Mouse (Mus musculus) kidney, embryonic 14.5 days (tissue): Measurements from ENCODE around the gene Ncapd3. TPM values are rescaled to one million over a fixed set of nuclear protein-coding genes. Genes with fewer than 3 reads are reported as not detected.

Experiments
- ATAC-seq: fragments of 200-750 bp; cut with Nextera tagmentation; 2 replicates; pipeline ENCODE4 v1.8.0; 2017; ENCODE audit warnings: moderate number of reproducible peaks, mild to moderate bottlenecking, moderate TSS enrichment, moderate library complexity; ENCODE audit not compliant: low FRiP score, low TSS enrichment
- H3K27ac ChIP-seq: fragments of 300-500 bp; sonication (generic); 2 replicates; pipeline ENCODE4 v1.5.1; 2014; ENCODE audit warnings: low read depth, mild to moderate bottlenecking, low read length, moderate library complexity, mixed read lengths
- H3K27me3 ChIP-seq: fragments of 300-500 bp; sonication (generic); 2 replicates; pipeline ENCODE4 v1.6.1; 2014; ENCODE audit warnings: mild to moderate bottlenecking, low read length; ENCODE audit not compliant: control insufficient read depth, insufficient read depth
- H3K36me3 ChIP-seq: fragments of 300-500 bp; sonication (generic); 2 replicates; pipeline ENCODE4 v1.6.1; 2014; ENCODE audit warnings: low read length, mixed read lengths; ENCODE audit not compliant: control insufficient read depth, insufficient read depth
- H3K4me1 ChIP-seq: fragments of 300-500 bp; sonication (generic); 2 replicates; pipeline ENCODE4 v1.6.1; 2014; ENCODE audit warnings: low read length, mixed read lengths; ENCODE audit not compliant: control insufficient read depth, insufficient read depth
- H3K4me2 ChIP-seq: fragments of 300-500 bp; sonication (generic); replicated peaks from 2 replicates; pipeline ENCODE4 v1.6.1; 2014; ENCODE audit warnings: low read depth, mild to moderate bottlenecking, low read length
- H3K4me3 ChIP-seq: fragments of 300-500 bp; sonication (generic); 2 replicates; pipeline ENCODE4 v1.5.1; 2014; ENCODE audit warnings: mild to moderate bottlenecking, low read length
- H3K9ac ChIP-seq: fragments of 300-500 bp; sonication (generic); 2 replicates; pipeline ENCODE4 v1.6.1; 2014; ENCODE audit warnings: low read depth, mild to moderate bottlenecking, low read length, moderate library complexity
- H3K9me3 ChIP-seq: fragments of 300-500 bp; sonication (generic); 2 replicates; pipeline ENCODE4 v1.6.1; 2016; ENCODE audit warnings: low read length; ENCODE audit not compliant: control insufficient read depth
- WGBS: fragments of 180-500 bp; shearing (Covaris S2); extraction: QIAGEN DNeasy Blood & Tissue Kit; methylation state at CpG from one replicate; pipeline ENCODE4 v1.1.7; 2014; 5-methylcytosine and 5-hydroxymethylcytosine counted together
- polyA plus RNA-seq: library from polyadenylated mRNA; unstranded; fragments of >200 nt; fragmentation: Nextera tagmentation; extraction: Ambion mirVana; gene quantifications from 2 replicates; pipeline ENCODE4 v1.2.1, GENCODE M21; 2014

Ncapd3 gene
- polyA plus RNA-seq, 1 experiment from 2014 or later = 41.3 TPM

GRCm38 (mm10) chr9:27075812-27076211, 45.8 kb downstream of the Ncapd3 start:
- no peaks in the 10 kb centered on the region for H3K4me1 ChIP-seq
- no peaks in the 10 kb centered on the region for H3K27me3 ChIP-seq
- no peak overlapping the region for H3K9ac ChIP-seq
- H3K27ac ChIP-seq = no peak overlapping the region
- no peak overlapping the region for H3K4me2 ChIP-seq
- no peak overlapping the region for H3K4me3 ChIP-seq
- H3K36me3 ChIP-seq = peaks cover 72% of the 10 kb centered on the region
- no peak for ATAC-seq
- H3K9me3 ChIP-seq = no peaks in the 10 kb centered on the region

- H3K36me3 ChIP-seq = peaks cover 90% of the 10 kb centered on the region
- no peak for ATAC-seq
- no peak overlapping the region for H3K27ac ChIP-seq
- WGBS = 82% methylated on average over 5 of the region's 5 CpGs
- no peak overlapping the region for H3K4me3 ChIP-seq
- no peaks in the 10 kb centered on the region for H3K27me3 ChIP-seq
- H3K9ac ChIP-seq = no peak overlapping the region
- no peaks in the 10 kb centered on the region for H3K4me1 ChIP-seq
- H3K4me2 ChIP-seq = no peak overlapping the region
- H3K9me3 ChIP-seq = no peaks in the 10 kb centered on the region
These were observed 56.3 kb downstream of the Ncapd3 start for GRCm38 (mm10) chr9:27086256-27086655.

GRCm38 (mm10) chr9:27087402-27087801, 57.4 kb downstream of the Ncapd3 start:
- H3K27me3 ChIP-seq = no peaks in the 10 kb centered on the region
- no peak overlapping the region for H3K4me3 ChIP-seq
- no peaks in the 10 kb centered on the region for H3K4me1 ChIP-seq
- H3K9ac ChIP-seq = no peak overlapping the region
- H3K27ac ChIP-seq = no peak overlapping the region
- WGBS = 91% methylated on average over 3 of the region's 3 CpGs
- peaks cover 95% of the 10 kb centered on the region for H3K36me3 ChIP-seq
- H3K9me3 ChIP-seq = no peaks in the 10 kb centered on the region
- ATAC-seq = no peak
- no peak overlapping the region for H3K4me2 ChIP-seq

- Histone ChIP-seq H3K27me3 (no peaks in the 10 kb centered on the region), H3K4me3 (no peak overlapping the region), H3K4me2 (no peak overlapping the region), H3K27ac (no peak overlapping the region), H3K36me3 (peaks cover 92% of the 10 kb centered on the region), H3K9ac (no peak overlapping the region), H3K9me3 (no peaks in the 10 kb centered on the region), H3K4me1 (no peaks in the 10 kb centered on the region)
- no peak for ATAC-seq
- WGBS = 89% methylated on average over 1 of the region's 1 CpGs
These were observed 60.2 kb downstream of the Ncapd3 start for GRCm38 (mm10) chr9:27090134-27090533.

GRCm38 (mm10) chr9:27090801-27091775, 61.1 kb downstream of the Ncapd3 start:
- Histone ChIP-seq H3K27ac (no peak overlapping the region), H3K27me3 (no peaks in the 10 kb centered on the region), H3K4me3 (no peak overlapping the region), H3K9me3 (no peaks in the 10 kb centered on the region), H3K9ac (no peak overlapping the region), H3K4me1 (no peaks in the 10 kb centered on the region), H3K4me2 (no peak overlapping the region), H3K36me3 (peaks cover 90% of the 10 kb centered on the region)
- ATAC-seq = no peak
- 91% methylated on average over 13 of the region's 13 CpGs for WGBS

DNA sequence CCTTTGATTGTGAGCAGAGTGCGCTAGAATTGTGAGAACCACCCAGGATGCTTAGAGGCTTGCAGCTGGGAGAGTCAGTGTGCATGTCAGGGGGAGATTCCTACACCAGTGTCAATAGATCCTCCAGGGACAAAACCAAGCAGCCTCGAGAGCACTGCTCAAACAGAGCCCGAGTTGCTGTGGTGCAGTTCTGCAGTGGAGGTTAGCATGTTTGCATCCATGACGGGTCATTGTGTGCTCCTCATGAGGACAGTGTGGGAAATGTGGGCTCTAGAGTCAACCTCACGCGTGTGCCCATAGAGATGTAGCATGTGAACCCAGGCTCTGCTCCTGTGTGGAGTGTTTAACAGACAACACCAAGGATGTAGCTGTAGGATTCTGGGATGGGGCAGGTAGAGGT, 62.9 kb downstream of the Ncapd3 start:
- 96% methylated on average over 6 of the region's 6 CpGs for WGBS
- no peaks in the 10 kb centered on the region for H3K4me1 ChIP-seq
- H3K4me3 ChIP-seq = no peak overlapping the region

DNA sequence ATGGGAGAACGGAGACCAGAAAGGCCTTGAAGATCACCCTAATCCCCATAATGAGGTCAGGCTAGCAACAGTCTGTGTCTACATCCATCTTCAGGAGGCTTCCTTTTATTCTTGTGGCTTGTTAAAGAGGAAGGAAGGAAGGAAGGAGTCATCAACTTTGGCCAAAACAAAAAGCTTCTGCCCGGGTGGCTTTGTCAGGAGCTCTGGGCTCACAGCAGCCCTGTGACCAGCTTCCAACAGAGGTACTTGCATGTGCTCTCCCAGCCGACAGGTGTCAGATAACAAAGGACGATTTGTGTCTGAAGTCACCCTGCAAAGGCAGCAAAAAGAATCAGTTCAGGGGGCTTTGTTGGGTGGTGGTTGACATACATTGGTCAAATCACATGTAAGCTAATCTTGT, 68.1 kb downstream of the Ncapd3 start:
- ATAC-seq = peak; percentile 53; the same call in 1 of the 2 replicates
- Histone ChIP-seq H3K4me2 (no peak overlapping the region), H3K4me1 (no peaks in the 10 kb centered on the region), H3K27me3 (no peaks in the 10 kb centered on the region), H3K36me3 (peaks cover 80% of the 10 kb centered on the region), H3K9me3 (no peaks in the 10 kb centered on the region), H3K4me3 (no peak overlapping the region), H3K9ac (no peak overlapping the region), H3K27ac (no peak overlapping the region)
- WGBS = 27% methylated on average over 4 of the region's 4 CpGs

More for the DNA sequence above, 62.9 kb downstream of the Ncapd3 start:
- ATAC-seq = no peak
- H3K27me3 ChIP-seq = no peaks in the 10 kb centered on the region
- no peak overlapping the region for H3K27ac ChIP-seq
- H3K9me3 ChIP-seq = no peaks in the 10 kb centered on the region
- no peak overlapping the region for H3K4me2 ChIP-seq
- H3K36me3 ChIP-seq = peaks cover 88% of the 10 kb centered on the region
- H3K9ac ChIP-seq = no peak overlapping the region

- WGBS = 69% methylated on average over 8 of the region's 8 CpGs
- Histone ChIP-seq H3K27me3 (no peaks in the 10 kb centered on the region), H3K9ac (no peak overlapping the region), H3K4me1 (no peaks in the 10 kb centered on the region), H3K9me3 (no peaks in the 10 kb centered on the region), H3K4me2 (no peak overlapping the region), H3K36me3 (peaks cover 81% of the 10 kb centered on the region), H3K4me3 (no peak overlapping the region), H3K27ac (no peak overlapping the region)
- peak; percentile 21; the same call in 1 of the 2 replicates for ATAC-seq
These were observed 68.6 kb downstream of the Ncapd3 start for GRCm38 (mm10) chr9:27098557-27098956.

DNA sequence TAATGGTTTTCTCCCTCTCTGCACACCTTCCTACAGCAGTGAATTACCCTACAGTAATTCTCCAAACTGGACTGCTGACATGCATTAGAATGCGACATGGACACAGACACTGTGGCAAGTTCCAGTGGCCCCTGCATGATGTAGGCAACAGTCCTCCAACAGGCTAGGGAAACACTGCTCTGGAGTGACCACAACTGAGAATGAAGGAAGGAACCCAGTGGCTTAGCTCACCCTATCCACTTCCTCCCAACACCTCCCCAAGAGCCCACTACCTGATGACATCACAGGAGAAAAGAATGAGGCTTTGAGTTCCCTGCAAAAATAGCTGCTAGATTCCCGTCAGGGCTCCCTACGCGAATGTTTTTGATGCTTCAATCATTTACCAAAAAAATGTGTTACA, 69.5 kb downstream of the Ncapd3 start:
- H3K9ac ChIP-seq = no peak overlapping the region
- H3K27me3 ChIP-seq = no peaks in the 10 kb centered on the region
- peaks cover 82% of the 10 kb centered on the region for H3K36me3 ChIP-seq
- no peak overlapping the region for H3K4me2 ChIP-seq
- WGBS = 84% methylated on average over 4 of the region's 4 CpGs
- H3K9me3 ChIP-seq = no peaks in the 10 kb centered on the region
- no peak overlapping the region for H3K27ac ChIP-seq
- H3K4me3 ChIP-seq = no peak overlapping the region
- ATAC-seq = no peak
- no peaks in the 10 kb centered on the region for H3K4me1 ChIP-seq
